16 mouse cellular contexts compared by ENCODE assay signal in genomic region chr1:138822255-138822984, GRCm38 (mm10). TPM values are rescaled to one million over a fixed set of nuclear protein-coding genes. Genes with fewer than 3 reads are reported as not detected.
DNase-seq lines count a peak whose midpoint lies in the region; ATAC-seq and TF ChIP-seq lines count a peak whose summit lies in the region.
"Had no signal": no experiment of that assay in that cellular context is flagged by ENCODE, and none has a peak within 500 bp of the region (broad histone marks: within the 10 kb centered on the region; RNA-seq: fewer than 3 reads in every experiment).

No protein-coding gene starts in this region.

- WGBS in lung, adult 2 months: 84% methylated on average over 7 of the region's 7 CpGs
- WGBS in bone marrow, adult 2 months: 42% methylated on average over 7 of the region's 7 CpGs

- no peak for DNase-seq in lung, adult 2 months
- no peak for DNase-seq in lung, postnatal 36 days
- DNase-seq in heart, adult 18-20 months: no peak
- DNase-seq in left cerebral cortex, postnatal 14 days (ENCODE audit: low spot score in 2 of 2): no peak
- no peak for DNase-seq in left cerebral cortex, postnatal 10 days (ENCODE audit: extremely low spot score in 1 of 2, low spot score in 2 of 2)
- DNase-seq: cerebellum, adult 2 months; gastrocnemius, postnatal 14 days had no signal

- H3K4me1 ChIP-seq in lung, adult 2 months (ENCODE audit: control insufficient read depth, insufficient read depth, low read length): peaks cover 4% of the 10 kb centered on the region
- no peaks in the 10 kb centered on the region for H3K4me1 ChIP-seq in bone marrow, adult 2 months (ENCODE audit: control insufficient read depth, insufficient read depth, low read length)
- H3K4me1 ChIP-seq: forebrain, embryonic 15.5 days; intestine, embryonic 15.5 days; neural tube, embryonic 15.5 days; stomach, embryonic 15.5 days had no signal

- TF ChIP-seq CTCF in lung, adult 2 months (IDR thresholded peaks at IDR 0.05; ENCODE audit: insufficient read depth, low read length): no peak
- TF ChIP-seq CTCF in bone marrow, adult 2 months (IDR thresholded peaks at IDR 0.05; ENCODE audit: control insufficient read depth, insufficient read depth, low read length): no peak

- H3K4me3 ChIP-seq in lung, adult 2 months (replicated peaks; ENCODE audit: extremely low read depth, low read depth, low read length): peak overlapping the region; percentile 29
- H3K4me3 ChIP-seq in bone marrow, adult 2 months (replicated peaks; ENCODE audit: control insufficient read depth, low read depth, low read length): peak overlapping the region; percentile 33
- H3K4me3 ChIP-seq: forebrain, embryonic 15.5 days; intestine, embryonic 15.5 days; limb, embryonic 13.5 days; neural tube, embryonic 15.5 days; stomach, embryonic 15.5 days had no signal

- no peak overlapping the region for H3K27ac ChIP-seq in bone marrow, adult 2 months (ENCODE audit: control insufficient read depth, insufficient read depth, low read depth, low read length, poor library complexity)
- H3K27ac ChIP-seq: forebrain, embryonic 15.5 days; intestine, embryonic 15.5 days; limb, embryonic 13.5 days; macrophage; neural tube, embryonic 15.5 days; stomach, embryonic 15.5 days had no signal

- ATAC-seq in megakaryocyte, adult 5-6 weeks (ENCODE audit: poor library complexity, severe bottlenecking): peak; percentile 89
- peak; percentile 63 for ATAC-seq in neutrophil, adult 5-6 weeks (ENCODE audit: extremely low read depth, insufficient number of reproducible peaks, low FRiP score, poor library complexity, severe bottlenecking)
- ATAC-seq: intestine, embryonic 15.5 days had no signal

- intact Hi-C loops in left cerebral cortex, postnatal 14 days (cut with DNase I): no loop called here
- intact Hi-C loops in left cerebral cortex, postnatal 10 days (cut with DNase I): no loop called here

- TF ChIP-seq POLR2A in lung, adult 2 months (IDR thresholded peaks at IDR 0.05; ENCODE audit: borderline replicate concordance, extremely low read depth, low read depth, low read length): no peak
- no peak for TF ChIP-seq POLR2A in bone marrow, adult 2 months (IDR thresholded peaks at IDR 0.05; ENCODE audit: borderline replicate concordance, control insufficient read depth, low read depth, low read length)

RNA-seq across cellular contexts. Expression of gene Lhx9, which starts 26.0 kb away (rescaled TPM):
- polyA plus RNA-seq in lung, adult 2 months (2012; rRNA removed): not detected in 2 replicates
- not detected in 2 replicates for polyA plus RNA-seq in bone marrow, adult 2 months (2011; ENCODE audit: insufficient read depth, insufficient read length, low replicate concordance, missing spikeins)
- total RNA-seq in megakaryocyte, adult 5-6 weeks (2015): not detected in 2 replicates
- not detected in 2 replicates for total RNA-seq in megakaryocyte, adult 5-6 weeks (2017)
- total RNA-seq in neutrophil, adult 5-6 weeks (2017): not detected in 2 replicates
- total RNA-seq in heart, adult 18-20 months (2021): not detected
- total RNA-seq in left cerebral cortex, postnatal 14 days (2021): 1 to 10 TPM in 1 of 2 experiments, under 1 TPM in 1; 0.33 to 1.6 TPM
- 1 to 10 TPM; 1.1 TPM for total RNA-seq in left cerebral cortex, postnatal 10 days (2021)
- total RNA-seq: gastrocnemius, postnatal 14 days had no signal
- polyA plus RNA-seq: macrophage had no signal

RNA-seq across cellular contexts. Expression of gene 2310009B15Rik, which starts 34.2 kb away (rescaled TPM):
- 20.2 and 20.6 TPM in 2 replicates for polyA plus RNA-seq in lung, adult 2 months (2012; rRNA removed)
- 2.0 and 13.3 TPM in 2 replicates for polyA plus RNA-seq in bone marrow, adult 2 months (2011; ENCODE audit: insufficient read depth, insufficient read length, low replicate concordance, missing spikeins)
- total RNA-seq in megakaryocyte, adult 5-6 weeks (2015): 18.4 and 20.6 TPM in 2 replicates
- total RNA-seq in megakaryocyte, adult 5-6 weeks (2017): 11.7 and 29.1 TPM in 2 replicates
- total RNA-seq in neutrophil, adult 5-6 weeks (2017): 2.9 and 6.1 TPM in 2 replicates
- 1 to 10 TPM; 9.5 to 9.8 TPM for total RNA-seq in heart, adult 18-20 months (2021)
- total RNA-seq in left cerebral cortex, postnatal 14 days (2021): 10 to 100 TPM; 13.7 to 14.2 TPM
- 10 to 100 TPM; 14.6 to 15.4 TPM for total RNA-seq in left cerebral cortex, postnatal 10 days (2021)
